Mouse (Mus musculus) midbrain, embryonic 10.5 days (tissue): ENCODE data around the gene Bud13. TPM values are rescaled to one million over a fixed set of nuclear protein-coding genes. Genes with fewer than 3 reads are reported as not detected.
A peak's percentile ranks its signal among the peaks of the same experiment; 100 is the strongest.
"Not testable (repeated sequence)": the region's sequence is repeated elsewhere in the genome, so short reads cannot be mapped to it uniquely, and the experiment has no call there.

Source experiments
- DNase-seq: peaks from one replicate; pipeline ENCODE4 v3.0.0-alpha.2; 2017; ENCODE audit warnings: low spot score
- H3K27ac ChIP-seq: fragments of 300-500 bp; sonication (generic); replicated peaks from 2 replicates; pipeline ENCODE4 v1.5.1; 2016; ENCODE audit warnings: mild to moderate bottlenecking
- H3K27me3 ChIP-seq: fragments of 300-500 bp; sonication (generic); 2 replicates; pipeline ENCODE4 v1.6.1; 2016; ENCODE audit warnings: low read depth, mild to moderate bottlenecking; ENCODE audit not compliant: poor library complexity, severe bottlenecking
- H3K36me3 ChIP-seq: fragments of 300-500 bp; sonication (generic); 2 replicates; pipeline ENCODE4 v1.6.1; 2016; ENCODE audit warnings: mild to moderate bottlenecking, moderate library complexity
- H3K4me1 ChIP-seq: fragments of 300-500 bp; sonication (generic); 2 replicates; pipeline ENCODE4 v1.6.1; 2016
- H3K4me3 ChIP-seq: fragments of 300-500 bp; sonication (generic); 2 replicates; pipeline ENCODE4 v1.5.1; 2016; ENCODE audit warnings: mild to moderate bottlenecking, moderate library complexity
- H3K9me3 ChIP-seq: fragments of 300-500 bp; sonication (generic); replicated peaks from 2 replicates; pipeline ENCODE4 v1.6.1; 2016; ENCODE audit warnings: mild to moderate bottlenecking
- WGBS: fragments of 180-500 bp; shearing (Covaris S2); methylation state at CpG from one replicate; pipeline ENCODE4 v1.1.7; 2016; 5-methylcytosine and 5-hydroxymethylcytosine counted together
- polyA plus RNA-seq: library from polyadenylated mRNA; unstranded; fragments of >200 nt; fragmentation: Nextera tagmentation; extraction: Ambion mirVana; gene quantifications from 2 replicates; pipeline ENCODE4 v1.2.1, GENCODE M21; 2016

The Bud13 gene
- polyA plus RNA-seq, 1 experiment from 2014 or later = 29.7 TPM

GRCm38 (mm10) chr9:46329801-46330585 is 47.2 kb downstream of the Bud13 start:
- WGBS = 14% methylated on average over 24 of the region's 24 CpGs
- peak overlapping the region; percentile 93; the same call in 1 of the 2 replicates for H3K27ac ChIP-seq
- H3K4me3 ChIP-seq = no peak overlapping the region

GRCm38 (mm10) chr9:46330586-46330895 is 47.7 kb downstream of the Bud13 start:
- Histone ChIP-seq H3K4me1 (peaks cover 37% of the 10 kb centered on the region), H3K4me3 (no peak overlapping the region), H3K36me3 (no peaks in the 10 kb centered on the region), H3K9me3 (no peaks in the 10 kb centered on the region), H3K27ac (no peak overlapping the region), H3K27me3 (peaks cover 58% of the 10 kb centered on the region)
- WGBS = 41% methylated on average over 6 of the region's 6 CpGs
- no peak for DNase-seq

More at GRCm38 (mm10) chr9:46329801-46330585, 47.2 kb downstream of the Bud13 start:
- H3K27me3 ChIP-seq = peaks cover 53% of the 10 kb centered on the region
- DNase-seq = no peak
- H3K4me1 ChIP-seq = peaks cover 35% of the 10 kb centered on the region
- H3K36me3 ChIP-seq = no peaks in the 10 kb centered on the region
- no peaks in the 10 kb centered on the region for H3K9me3 ChIP-seq

- Histone ChIP-seq H3K27me3 (peaks cover 66% of the 10 kb centered on the region), H3K4me1 (peaks cover 37% of the 10 kb centered on the region), H3K9me3 (no peaks in the 10 kb centered on the region), H3K36me3 (no peaks in the 10 kb centered on the region), H3K4me3 (no peak overlapping the region), H3K27ac (no peak overlapping the region)
- 53% methylated on average over 1 of the region's 1 CpGs for WGBS
- DNase-seq = no peak
Observed at GRCm38 (mm10) chr9:46331301-46331700, 48.5 kb downstream of the Bud13 start.

- no peaks in the 10 kb centered on the region for H3K9me3 ChIP-seq
- 35% methylated on average over 26 of the region's 26 CpGs for WGBS
- peaks cover 87% of the 10 kb centered on the region for H3K27me3 ChIP-seq
- H3K27ac ChIP-seq = no peak overlapping the region
- H3K36me3 ChIP-seq = no peaks in the 10 kb centered on the region
- peaks cover 49% of the 10 kb centered on the region for H3K4me1 ChIP-seq
- peak; percentile 34 for DNase-seq
- no peak overlapping the region for H3K4me3 ChIP-seq
Observed at GRCm38 (mm10) chr9:46334471-46335025, 51.7 kb downstream of the Bud13 start.

- no peak overlapping the region for H3K4me3 ChIP-seq
- peaks cover 42% of the 10 kb centered on the region for H3K4me1 ChIP-seq
- peaks cover 88% of the 10 kb centered on the region for H3K27me3 ChIP-seq
- 76% methylated on average over 10 of the region's 10 CpGs for WGBS
- DNase-seq = no peak
- no peaks in the 10 kb centered on the region for H3K9me3 ChIP-seq
- no peaks in the 10 kb centered on the region for H3K36me3 ChIP-seq
- no peak overlapping the region for H3K27ac ChIP-seq
Observed at GRCm38 (mm10) chr9:46335461-46335995, 52.7 kb downstream of the Bud13 start.

- H3K27me3 ChIP-seq = peaks cover 83% of the 10 kb centered on the region
- DNase-seq = not testable (repeated sequence)
- WGBS = 74% methylated on average over 13 of the region's 14 CpGs
Observed at GRCm38 (mm10) chr9:46336294-46336693, 53.5 kb downstream of the Bud13 start.

GRCm38 (mm10) chr9:46337331-46337730 is 54.5 kb downstream of the Bud13 start:
- peak overlapping the region; percentile 70 for H3K27ac ChIP-seq

More at GRCm38 (mm10) chr9:46336294-46336693, 53.5 kb downstream of the Bud13 start:
- not testable (repeated sequence) for H3K36me3 ChIP-seq, H3K4me3 ChIP-seq, H3K27ac ChIP-seq, H3K9me3 ChIP-seq
- H3K4me1 ChIP-seq = peaks cover 41% of the 10 kb centered on the region

GRCm38 (mm10) chr9:46337852-46338291 is 55.1 kb downstream of the Bud13 start:
- 2% methylated on average over 3 of the region's 3 CpGs for WGBS
- peak; percentile 71 for DNase-seq
- H3K27me3 ChIP-seq = peaks cover 70% of the 10 kb centered on the region
- H3K27ac ChIP-seq = peak overlapping the region; percentile 71
- no peak overlapping the region for H3K4me3 ChIP-seq
- H3K9me3 ChIP-seq = no peaks in the 10 kb centered on the region
- H3K36me3 ChIP-seq = no peaks in the 10 kb centered on the region
- H3K4me1 ChIP-seq = peaks cover 41% of the 10 kb centered on the region

More at GRCm38 (mm10) chr9:46337331-46337730, 54.5 kb downstream of the Bud13 start:
- no peak overlapping the region for H3K4me3 ChIP-seq
- peaks cover 41% of the 10 kb centered on the region for H3K4me1 ChIP-seq
- H3K9me3 ChIP-seq = no peaks in the 10 kb centered on the region
- H3K36me3 ChIP-seq = no peaks in the 10 kb centered on the region
- no peak for DNase-seq
- WGBS = 53% methylated on average over 7 of the region's 7 CpGs
- H3K27me3 ChIP-seq = peaks cover 75% of the 10 kb centered on the region

GRCm38 (mm10) chr9:46338384-46338783 is 55.6 kb downstream of the Bud13 start:
- DNase-seq = no peak

GRCm38 (mm10) chr9:46339051-46339652 is 56.3 kb downstream of the Bud13 start:
- Histone ChIP-seq H3K27ac (peak overlapping the region; percentile 71), H3K27me3 (peaks cover 57% of the 10 kb centered on the region), H3K9me3 (no peaks in the 10 kb centered on the region), H3K36me3 (no peaks in the 10 kb centered on the region), H3K4me3 (no peak overlapping the region), H3K4me1 (peaks cover 41% of the 10 kb centered on the region)
- 87% methylated on average over 4 of the region's 4 CpGs for WGBS
- DNase-seq = no peak

More at GRCm38 (mm10) chr9:46338384-46338783, 55.6 kb downstream of the Bud13 start:
- Histone ChIP-seq H3K27me3 (peaks cover 64% of the 10 kb centered on the region), H3K27ac (peak overlapping the region; percentile 71), H3K36me3 (no peaks in the 10 kb centered on the region), H3K4me1 (peaks cover 41% of the 10 kb centered on the region), H3K4me3 (no peak overlapping the region), H3K9me3 (no peaks in the 10 kb centered on the region)
- 19% methylated on average over 4 of the region's 4 CpGs for WGBS

- Histone ChIP-seq H3K4me3 (no peak overlapping the region), H3K27ac (no peak overlapping the region), H3K4me1 (peaks cover 17% of the 10 kb centered on the region), H3K9me3 (no peaks in the 10 kb centered on the region), H3K36me3 (no peaks in the 10 kb centered on the region), H3K27me3 (peaks cover 13% of the 10 kb centered on the region)
- DNase-seq = no peak
- WGBS = 85% methylated on average over 4 of the region's 4 CpGs
Observed at GRCm38 (mm10) chr9:46345887-46346665, 63.3 kb downstream of the Bud13 start.
